Mouse (Mus musculus) forebrain, embryonic 16.5 days (tissue): Measurements from ENCODE around the gene Farsb. TPM values are rescaled to one million over a fixed set of nuclear protein-coding genes. Genes with fewer than 3 reads are reported as not detected.

Experiments
- polyA plus RNA-seq: library from polyadenylated mRNA; unstranded; fragments of >200 nt; fragmentation: Nextera tagmentation; extraction: Ambion mirVana; gene quantifications from 2 replicates; pipeline ENCODE4 v1.2.1, GENCODE M21; 2015

The Farsb gene
- polyA plus RNA-seq, 1 experiment from 2014 or later = 168 TPM

Other genes starting within 250 kb of the Farsb start
- 0.43 and 0.89 TPM in 2 replicates for gene Sgpp2, start 178.6 kb downstream of the Farsb start, polyA plus RNA-seq
- 0.66 TPM in 1 of 2 replicates, not detected in the other for gene Mogat1, start 22.1 kb upstream of the Farsb start, polyA plus RNA-seq
- gene BC035947, start 23.3 kb upstream of the Farsb start, polyA plus RNA-seq = 0.27 and 0.46 TPM in 2 replicates
- 87.6 and 91.3 TPM in 2 replicates for gene Acsl3, start 168.9 kb upstream of the Farsb start, polyA plus RNA-seq
- gene Utp14b, start 169.1 kb upstream of the Farsb start, polyA plus RNA-seq = 2.2 and 2.4 TPM in 2 replicates